ENCODE assay signal across 1 mouse cellular context in genomic region chr3:89322131-89322500, GRCm38 (mm10).
TF ChIP-seq lines count a peak whose summit lies in the region.

No protein-coding gene starts in this region.

TF ChIP-seq in MEL, 35 proteins besides CTCF, POLR2A, EP300 and RAD21 (continued from another document):
- no peak for TF ChIP-seq E2F4 (IDR thresholded peaks at IDR 0.05; ENCODE audit: borderline replicate concordance, low read depth, low read length)
TF ChIP-seq in MEL: peak in this region for 0.
